Mouse (Mus musculus) small intestine, adult 2 months (tissue): ENCODE measurements around the gene Rps11.

Experiments used
- CTCF ChIP-seq: fragments of 200-500 bp; IDR thresholded peaks from 2 replicates; pipeline ENCODE4 v1.5.1; 2012; ENCODE audit warnings: low read depth, mild to moderate bottlenecking, control low read depth, inconsistent platforms, low read length, moderate library complexity, mixed read lengths; ENCODE audit not compliant: insufficient replicate concordance, insufficient read length; ENCODE audit errors: extremely low read depth
- POLR2A ChIP-seq: fragments of 200-500 bp; IDR thresholded peaks from 2 replicates; pipeline ENCODE4 v1.6.1; 2012; ENCODE audit warnings: low read depth, mild to moderate bottlenecking, control low read depth, inconsistent platforms, low read length, moderate library complexity

DNA sequence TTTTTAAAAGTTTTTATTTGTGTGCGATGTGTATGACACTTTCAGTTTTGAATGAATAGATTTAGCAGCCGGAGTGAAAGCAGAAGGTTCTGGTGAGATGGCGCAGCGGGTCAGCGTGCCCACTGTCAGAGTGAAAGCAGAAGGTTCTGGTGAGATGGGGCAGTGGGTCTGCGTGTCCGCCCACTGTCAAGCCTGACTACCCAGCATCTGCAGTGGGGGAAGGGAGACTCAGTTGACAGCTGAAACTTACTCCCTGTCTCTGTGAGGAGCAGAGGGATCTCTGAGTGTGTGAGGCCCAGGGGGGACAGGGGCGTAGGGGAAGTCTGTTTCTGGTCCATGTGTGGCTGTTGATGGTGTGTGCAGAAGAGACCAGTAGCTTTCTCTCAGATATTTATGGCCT is 6.7 kb downstream of the Rps11 start:
- TF ChIP-seq POLR2A (no peak), CTCF (no peak)
